Mouse (Mus musculus): Measurements from ENCODE around the gene Fbp2. TPM values are rescaled to one million over a fixed set of nuclear protein-coding genes. Genes with fewer than 3 reads are reported as not detected.
"Not testable (repeated sequence)": the region's sequence is repeated elsewhere in the genome, so short reads cannot be mapped to it uniquely, and the experiment has no call there.

Gene Fbp2
- polyA plus RNA-seq, 1 experiment from 2014 or later, result 0.11 TPM

- no peak overlapping the region for H3K27ac ChIP-seq (ENCODE audit: low read depth, low read length)
- no peaks in the 10 kb centered on the region for H3K36me3 ChIP-seq (ENCODE audit: control insufficient read depth, insufficient read depth, low read length)
- ATAC-seq (replicated peaks; ENCODE audit: insufficient number of reproducible peaks, low FRiP score, low TSS enrichment), result no peak
- no peaks in the 10 kb centered on the region for H3K4me1 ChIP-seq (ENCODE audit: control insufficient read depth, insufficient read depth, low read length)
- WGBS (ENCODE audit: insufficient replicate concordance), result 71% methylated on average over 3 of the region's 3 CpGs
- no peak overlapping the region for H3K9ac ChIP-seq (ENCODE audit: low read depth, low read length)
- no peak overlapping the region for H3K4me2 ChIP-seq
- H3K9me3 ChIP-seq (replicated peaks; ENCODE audit: control insufficient read depth, low read length), result no peaks in the 10 kb centered on the region
- no peaks in the 10 kb centered on the region for H3K27me3 ChIP-seq (ENCODE audit: control insufficient read depth, insufficient read depth, low read length)
- H3K4me3 ChIP-seq (ENCODE audit: low read depth, low read length), result no peak overlapping the region
These were observed 14.0 kb upstream of the Fbp2 start for GRCm38 (mm10) chr13:62872252-62872651.

GRCm38 (mm10) chr13:62870605-62871004 is 12.4 kb upstream of the Fbp2 start:
- ATAC-seq (replicated peaks; ENCODE audit: insufficient number of reproducible peaks, low FRiP score, low TSS enrichment), result no peak

GRCm38 (mm10) chr13:62866817-62867216 is 8.6 kb upstream of the Fbp2 start:
- no peak for ATAC-seq (replicated peaks; ENCODE audit: insufficient number of reproducible peaks, low FRiP score, low TSS enrichment)
- WGBS (ENCODE audit: insufficient replicate concordance), result 84% methylated on average over 4 of the region's 4 CpGs
- no peaks in the 10 kb centered on the region for H3K36me3 ChIP-seq (ENCODE audit: control insufficient read depth, insufficient read depth, low read length)

More at GRCm38 (mm10) chr13:62870605-62871004, 12.4 kb upstream of the Fbp2 start:
- H3K9me3 ChIP-seq (replicated peaks; ENCODE audit: control insufficient read depth, low read length), result no peaks in the 10 kb centered on the region
- no peak overlapping the region for H3K4me2 ChIP-seq
- H3K4me1 ChIP-seq (ENCODE audit: control insufficient read depth, insufficient read depth, low read length), result no peaks in the 10 kb centered on the region
- no peak overlapping the region for H3K27ac ChIP-seq (ENCODE audit: low read depth, low read length)
- no peak overlapping the region for H3K9ac ChIP-seq (ENCODE audit: low read depth, low read length)
- no peaks in the 10 kb centered on the region for H3K27me3 ChIP-seq (ENCODE audit: control insufficient read depth, insufficient read depth, low read length)
- H3K36me3 ChIP-seq (ENCODE audit: control insufficient read depth, insufficient read depth, low read length), result no peaks in the 10 kb centered on the region
- 67% methylated on average over 2 of the region's 2 CpGs for WGBS (ENCODE audit: insufficient replicate concordance)
- H3K4me3 ChIP-seq (ENCODE audit: low read depth, low read length), result no peak overlapping the region

GRCm38 (mm10) chr13:62865651-62866315 is 7.6 kb upstream of the Fbp2 start:
- no peak overlapping the region for H3K27ac ChIP-seq (ENCODE audit: low read depth, low read length)
- no peaks in the 10 kb centered on the region for H3K36me3 ChIP-seq (ENCODE audit: control insufficient read depth, insufficient read depth, low read length)
- no peaks in the 10 kb centered on the region for H3K27me3 ChIP-seq (ENCODE audit: control insufficient read depth, insufficient read depth, low read length)
- H3K9me3 ChIP-seq (replicated peaks; ENCODE audit: control insufficient read depth, low read length), result no peaks in the 10 kb centered on the region
- no peak for ATAC-seq (replicated peaks; ENCODE audit: insufficient number of reproducible peaks, low FRiP score, low TSS enrichment)
- H3K4me3 ChIP-seq (ENCODE audit: low read depth, low read length), result no peak overlapping the region
- no peak overlapping the region for H3K4me2 ChIP-seq
- H3K4me1 ChIP-seq (ENCODE audit: control insufficient read depth, insufficient read depth, low read length), result no peaks in the 10 kb centered on the region
- H3K9ac ChIP-seq (ENCODE audit: low read depth, low read length), result no peak overlapping the region
- WGBS (ENCODE audit: insufficient replicate concordance), result 65% methylated on average over 11 of the region's 11 CpGs

More at GRCm38 (mm10) chr13:62866817-62867216, 8.6 kb upstream of the Fbp2 start:
- H3K4me3 ChIP-seq (ENCODE audit: low read depth, low read length), result no peak overlapping the region
- H3K27ac ChIP-seq (ENCODE audit: low read depth, low read length), result no peak overlapping the region
- H3K9me3 ChIP-seq (replicated peaks; ENCODE audit: control insufficient read depth, low read length), result no peaks in the 10 kb centered on the region
- H3K4me2 ChIP-seq, result no peak overlapping the region
- no peaks in the 10 kb centered on the region for H3K4me1 ChIP-seq (ENCODE audit: control insufficient read depth, insufficient read depth, low read length)
- H3K27me3 ChIP-seq (ENCODE audit: control insufficient read depth, insufficient read depth, low read length), result no peaks in the 10 kb centered on the region
- no peak overlapping the region for H3K9ac ChIP-seq (ENCODE audit: low read depth, low read length)

- no peak overlapping the region for H3K9ac ChIP-seq (ENCODE audit: low read depth, low read length)
- H3K4me2 ChIP-seq, result no peak overlapping the region
- WGBS (ENCODE audit: insufficient replicate concordance), result 55% methylated on average over 6 of the region's 6 CpGs
- H3K27me3 ChIP-seq (ENCODE audit: control insufficient read depth, insufficient read depth, low read length), result no peaks in the 10 kb centered on the region
- no peak overlapping the region for H3K27ac ChIP-seq (ENCODE audit: low read depth, low read length)
- H3K4me1 ChIP-seq (ENCODE audit: control insufficient read depth, insufficient read depth, low read length), result no peaks in the 10 kb centered on the region
- no peak for ATAC-seq (replicated peaks; ENCODE audit: insufficient number of reproducible peaks, low FRiP score, low TSS enrichment)
- no peaks in the 10 kb centered on the region for H3K9me3 ChIP-seq (replicated peaks; ENCODE audit: control insufficient read depth, low read length)
- H3K36me3 ChIP-seq (ENCODE audit: control insufficient read depth, insufficient read depth, low read length), result no peaks in the 10 kb centered on the region
- H3K4me3 ChIP-seq (ENCODE audit: low read depth, low read length), result no peak overlapping the region
These were observed 5.5 kb upstream of the Fbp2 start for GRCm38 (mm10) chr13:62863771-62864170.

GRCm38 (mm10) chr13:62862875-62863274 is 4.7 kb upstream of the Fbp2 start:
- peak; percentile 49 for ATAC-seq (replicated peaks; ENCODE audit: insufficient number of reproducible peaks, low FRiP score, low TSS enrichment)
- Histone ChIP-seq H3K9ac (ENCODE audit: low read depth, low read length) (no peak overlapping the region), H3K27ac (ENCODE audit: low read depth, low read length) (no peak overlapping the region), H3K36me3 (ENCODE audit: control insufficient read depth, insufficient read depth, low read length) (no peaks in the 10 kb centered on the region), H3K9me3 (replicated peaks; ENCODE audit: control insufficient read depth, low read length) (no peaks in the 10 kb centered on the region), H3K27me3 (ENCODE audit: control insufficient read depth, insufficient read depth, low read length) (no peaks in the 10 kb centered on the region), H3K4me1 (ENCODE audit: control insufficient read depth, insufficient read depth, low read length) (no peaks in the 10 kb centered on the region), H3K4me3 (ENCODE audit: low read depth, low read length) (no peak overlapping the region), H3K4me2 (no peak overlapping the region)
- WGBS (ENCODE audit: insufficient replicate concordance), result 47% methylated on average over 3 of the region's 3 CpGs

GRCm38 (mm10) chr13:62860068-62860467 is 1.8 kb upstream of the Fbp2 start:
- no peak overlapping the region for H3K4me2 ChIP-seq
- H3K36me3 ChIP-seq (ENCODE audit: control insufficient read depth, insufficient read depth, low read length), result no peaks in the 10 kb centered on the region
- no peaks in the 10 kb centered on the region for H3K4me1 ChIP-seq (ENCODE audit: control insufficient read depth, insufficient read depth, low read length)
- H3K27ac ChIP-seq (ENCODE audit: low read depth, low read length), result no peak overlapping the region
- H3K27me3 ChIP-seq (ENCODE audit: control insufficient read depth, insufficient read depth, low read length), result no peaks in the 10 kb centered on the region
- no peaks in the 10 kb centered on the region for H3K9me3 ChIP-seq (replicated peaks; ENCODE audit: control insufficient read depth, low read length)
- H3K9ac ChIP-seq (ENCODE audit: low read depth, low read length), result no peak overlapping the region
- WGBS (ENCODE audit: insufficient replicate concordance), result 74% methylated on average over 4 of the region's 4 CpGs
- H3K4me3 ChIP-seq (ENCODE audit: low read depth, low read length), result no peak overlapping the region
- no peak for ATAC-seq (replicated peaks; ENCODE audit: insufficient number of reproducible peaks, low FRiP score, low TSS enrichment)

GRCm38 (mm10) chr13:62859251-62859650 is 1.0 kb upstream of the Fbp2 start:
- not testable (repeated sequence) for H3K4me1 ChIP-seq (ENCODE audit: control insufficient read depth, insufficient read depth, low read length); H3K4me2 ChIP-seq; H3K27ac ChIP-seq (ENCODE audit: low read depth, low read length); H3K27me3 ChIP-seq (ENCODE audit: control insufficient read depth, insufficient read depth, low read length); H3K9ac ChIP-seq (ENCODE audit: low read depth, low read length); H3K36me3 ChIP-seq (ENCODE audit: control insufficient read depth, insufficient read depth, low read length); H3K9me3 ChIP-seq (replicated peaks; ENCODE audit: control insufficient read depth, low read length); H3K4me3 ChIP-seq (ENCODE audit: low read depth, low read length); ATAC-seq (replicated peaks; ENCODE audit: insufficient number of reproducible peaks, low FRiP score, low TSS enrichment)
- 59% methylated on average over 10 of the region's 10 CpGs for WGBS (ENCODE audit: insufficient replicate concordance)

- Histone ChIP-seq H3K4me3 (ENCODE audit: low read depth, low read length) (no peak overlapping the region), H3K4me1 (ENCODE audit: control insufficient read depth, insufficient read depth, low read length) (no peaks in the 10 kb centered on the region), H3K27me3 (ENCODE audit: control insufficient read depth, insufficient read depth, low read length) (no peaks in the 10 kb centered on the region), H3K9ac (ENCODE audit: low read depth, low read length) (no peak overlapping the region), H3K36me3 (ENCODE audit: control insufficient read depth, insufficient read depth, low read length) (no peaks in the 10 kb centered on the region), H3K27ac (ENCODE audit: low read depth, low read length) (no peak overlapping the region), H3K9me3 (replicated peaks; ENCODE audit: control insufficient read depth, low read length) (no peaks in the 10 kb centered on the region), H3K4me2 (no peak overlapping the region)
- 79% methylated on average over 14 of the region's 14 CpGs for WGBS (ENCODE audit: insufficient replicate concordance)
- no peak for ATAC-seq (replicated peaks; ENCODE audit: insufficient number of reproducible peaks, low FRiP score, low TSS enrichment)
These were observed 1.4 kb downstream of the Fbp2 start for GRCm38 (mm10) chr13:62856850-62857249.

Data from heart, embryonic 11.5 days (tissue).